Mouse (Mus musculus) embryonic fibroblast, embryonic 13.5 days (primary cell): ENCODE measurements at regions not wholly inside any gene's neighbourhood (a gene's known extent, or its start where the extent isn't known, plus 50 kb on each side); places are given as distances from the start of the nearest gene placed in this dataset.

Experiments
- CTCF ChIP-seq: IDR thresholded peaks from 2 replicates; pipeline ENCODE4 v1.5.1; 2011; ENCODE audit warnings: mild to moderate bottlenecking, control low read depth, low read length, moderate library complexity, borderline replicate concordance; ENCODE audit not compliant: insufficient read depth
- POLR2A ChIP-seq: IDR thresholded peaks from 2 replicates; pipeline ENCODE4 v1.6.1; 2011; ENCODE audit warnings: low read depth, mild to moderate bottlenecking, control low read depth, low read length, moderate library complexity

- TF ChIP-seq CTCF = no peak
- no peak for TF ChIP-seq POLR2A
These were observed 166.0 kb upstream of the Nrip1 start for GRCm38 (mm10) chr16:76539669-76540068.
